Mouse (Mus musculus) forebrain, embryonic 11.5 days (tissue): ENCODE measurements around the gene Timm23. TPM values are rescaled to one million over a fixed set of nuclear protein-coding genes. Genes with fewer than 3 reads are reported as not detected.
"Not testable (repeated sequence)": the region's sequence is repeated elsewhere in the genome, so short reads cannot be mapped to it uniquely, and the experiment has no call there.

Source experiments
- ATAC-seq: fragments of 200-750 bp; cut with Nextera tagmentation; replicated peaks from 2 replicates; pipeline ENCODE4 v1.8.0; 2017; ENCODE audit warnings: moderate TSS enrichment; ENCODE audit not compliant: low FRiP score
- DNase-seq: peaks from one replicate; pipeline ENCODE4 v3.0.0-alpha.2; 2017; ENCODE audit warnings: low spot score
- H3K27ac ChIP-seq: fragments of 300-500 bp; sonication (generic); 2 replicates; pipeline ENCODE4 v1.5.1; 2014; ENCODE audit warnings: low read depth, low read length
- H3K27me3 ChIP-seq: fragments of 300-500 bp; sonication (generic); 2 replicates; pipeline ENCODE4 v1.6.1; 2014; ENCODE audit warnings: mild to moderate bottlenecking, low read length, mixed read lengths; ENCODE audit not compliant: control insufficient read depth, insufficient read depth
- H3K36me3 ChIP-seq: fragments of 300-500 bp; sonication (generic); 2 replicates; pipeline ENCODE4 v1.6.1; 2014; ENCODE audit warnings: mild to moderate bottlenecking, low read length, moderate library complexity, mixed read lengths; ENCODE audit not compliant: control insufficient read depth, insufficient read depth
- H3K4me1 ChIP-seq: fragments of 300-500 bp; sonication (generic); replicated peaks from 2 replicates; pipeline ENCODE4 v1.6.1; 2014; ENCODE audit warnings: low read length, mixed read lengths; ENCODE audit not compliant: control insufficient read depth, insufficient read depth
- H3K4me2 ChIP-seq: fragments of 300-500 bp; sonication (generic); 2 replicates; pipeline ENCODE4 v1.6.1; 2014; ENCODE audit warnings: low read depth, mild to moderate bottlenecking, low read length, moderate library complexity, mixed read lengths; ENCODE audit not compliant: severe bottlenecking
- H3K4me3 ChIP-seq: fragments of 300-500 bp; sonication (generic); 2 replicates; pipeline ENCODE4 v1.5.1; 2014; ENCODE audit warnings: low read depth, low read length
- H3K9ac ChIP-seq: fragments of 300-500 bp; sonication (generic); 2 replicates; pipeline ENCODE4 v1.6.1; 2014; ENCODE audit warnings: low read length
- H3K9me3 ChIP-seq: fragments of 300-500 bp; sonication (generic); 2 replicates; pipeline ENCODE4 v1.6.1; 2016; ENCODE audit warnings: low read length, mixed read lengths; ENCODE audit not compliant: control insufficient read depth
- WGBS: fragments of 180-500 bp; shearing (Covaris S2); extraction: QIAGEN DNeasy Blood & Tissue Kit; methylation state at CpG from one replicate; pipeline ENCODE4 v1.1.7; 2014; 5-methylcytosine and 5-hydroxymethylcytosine counted together
- polyA plus RNA-seq: library from polyadenylated mRNA; unstranded; fragments of >200 nt; fragmentation: Nextera tagmentation; extraction: Ambion mirVana; gene quantifications from 2 replicates; pipeline ENCODE4 v1.2.1, GENCODE M21; 2014

Timm23 gene
- polyA plus RNA-seq: 274 TPM in 2 replicates

DNA sequence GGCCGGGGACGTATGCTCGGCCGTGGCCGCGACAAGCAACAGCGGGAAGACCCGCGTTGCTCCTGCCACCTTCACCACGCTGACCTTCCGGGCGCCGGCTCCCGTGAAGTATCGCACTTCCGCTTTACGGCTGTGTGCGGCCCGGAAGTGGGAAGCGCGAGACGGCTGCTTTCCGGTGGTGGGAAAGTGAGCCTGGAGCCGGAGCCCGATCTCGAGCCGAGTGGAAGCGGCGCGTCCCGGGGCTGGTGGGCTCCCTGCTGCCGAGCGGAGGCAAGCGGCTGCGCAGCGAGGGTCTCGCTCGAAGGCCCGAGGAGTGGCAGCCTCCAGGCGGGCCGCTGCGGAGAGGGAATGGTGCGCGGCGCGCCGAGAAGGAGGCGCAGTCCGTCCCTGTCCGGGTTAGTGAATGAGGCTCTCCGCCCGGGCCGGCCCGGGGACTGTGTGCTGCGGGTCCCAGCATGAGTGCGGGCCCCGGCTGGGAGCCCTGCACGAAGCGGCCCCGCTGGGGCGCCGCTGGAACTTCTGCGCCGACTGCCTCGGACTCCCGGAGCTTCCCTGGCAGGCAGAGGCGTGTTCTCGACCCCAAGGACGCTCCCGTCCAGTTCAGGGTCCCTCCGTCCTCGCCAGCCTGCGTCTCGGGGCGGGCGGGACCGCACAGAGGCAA, at the start of gene Timm23, which contains the start of gene Parg:
Timm23 (minus strand) TSS at position 108 of the 661 bp plus-strand sequence.
Parg (plus strand) TSS at position 159 of the 661 bp plus-strand sequence.
- no peaks in the 10 kb centered on the region for H3K27me3 ChIP-seq
- no peaks in the 10 kb centered on the region for H3K9me3 ChIP-seq
- peaks cover 2% of the 10 kb centered on the region; the same call in 1 of the 2 replicates for H3K36me3 ChIP-seq
- H3K4me2 ChIP-seq: peak within 1 kb of the TSS; percentile 72
- H3K4me1 ChIP-seq: peaks cover 8% of the 10 kb centered on the region; the same call in 1 of the 2 replicates
- peak within 1 kb of the TSS; percentile 94 for H3K9ac ChIP-seq
- ATAC-seq (peak; percentile 94), DNase-seq (peak; percentile 91)
- 0 out of 2 replicates have a peak within 1 kb of the TSS, but pooled peaks have one; percentile 31 for H3K27ac ChIP-seq
- under 1% methylated on average over 74 of the region's 77 CpGs for WGBS
- peak within 1 kb of the TSS; percentile 97 for H3K4me3 ChIP-seq

DNA sequence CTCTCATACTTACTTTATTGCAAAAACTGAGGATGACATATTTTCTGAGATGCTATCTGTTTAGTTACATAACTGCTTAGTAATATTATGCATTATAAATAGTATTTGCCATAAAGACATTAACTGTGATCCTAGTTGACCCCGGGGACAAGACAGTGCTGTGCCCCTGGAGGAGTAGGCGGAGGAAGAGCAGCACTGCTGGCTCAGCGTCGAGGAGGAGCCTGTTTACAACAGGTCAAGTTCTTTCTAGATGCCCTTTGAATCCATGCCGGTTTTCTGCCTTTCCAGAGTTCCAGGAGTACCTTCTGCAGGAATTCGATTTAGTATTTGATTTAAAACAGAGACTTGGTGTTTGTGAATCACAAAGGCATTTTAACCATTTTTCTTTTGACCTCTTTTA, 47.9 kb upstream of the Timm23 start:
- Histone ChIP-seq H3K9ac (no peak overlapping the region), H3K27ac (no peak overlapping the region), H3K27me3 (no peaks in the 10 kb centered on the region), H3K9me3 (no peaks in the 10 kb centered on the region), H3K4me1 (no peaks in the 10 kb centered on the region), H3K4me2 (no peak overlapping the region), H3K4me3 (no peak overlapping the region), H3K36me3 (no peaks in the 10 kb centered on the region)
- 93% methylated on average over 6 of the region's 6 CpGs for WGBS
- ATAC-seq: no peak
- no peak for DNase-seq

DNA sequence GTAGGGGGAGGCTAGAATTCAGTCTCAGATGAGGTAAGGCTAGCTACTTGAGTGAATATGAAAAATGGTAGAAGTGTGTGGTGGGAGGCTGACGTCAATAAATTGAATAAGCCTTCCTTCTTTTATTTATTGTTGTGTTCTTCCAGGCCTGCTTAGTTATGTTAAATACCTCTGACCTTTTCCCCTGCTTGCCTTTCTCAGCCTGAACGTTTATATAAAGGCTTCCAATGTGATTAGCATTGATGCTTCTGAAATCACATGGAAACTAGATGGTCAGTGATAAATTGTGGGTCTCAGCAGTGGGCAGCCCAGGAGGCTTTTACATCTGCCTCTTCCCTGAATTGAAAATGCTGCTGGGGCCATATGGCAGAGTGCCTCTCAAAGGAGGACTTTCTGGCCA, 44.3 kb upstream of the Timm23 start:
- 38% methylated on average over 2 of the region's 2 CpGs for WGBS
- Histone ChIP-seq H3K9me3 (no peaks in the 10 kb centered on the region), H3K4me1 (no peaks in the 10 kb centered on the region), H3K4me2 (no peak overlapping the region), H3K36me3 (no peaks in the 10 kb centered on the region), H3K27me3 (no peaks in the 10 kb centered on the region), H3K27ac (no peak overlapping the region), H3K4me3 (no peak overlapping the region), H3K9ac (no peak overlapping the region)
- ATAC-seq (no peak), DNase-seq (no peak)

DNA sequence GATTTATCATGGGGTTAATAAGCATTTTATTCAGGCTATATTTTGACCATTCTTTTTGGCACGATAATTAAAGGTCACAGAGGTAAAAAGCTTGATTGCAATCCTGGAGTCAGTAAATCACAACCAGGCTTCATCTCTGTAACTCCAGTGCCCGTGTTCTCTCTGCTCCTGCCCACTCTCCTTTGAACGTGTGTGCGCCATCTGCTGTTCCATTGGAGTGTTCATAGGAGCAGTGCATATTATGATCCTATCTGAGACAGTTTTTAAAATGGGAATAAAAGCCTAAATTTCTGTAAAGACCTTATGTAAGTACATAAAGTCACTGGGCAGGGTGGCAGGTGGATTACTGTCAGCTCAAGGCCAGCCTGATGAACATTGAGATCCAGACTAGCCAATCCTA, 40.7 kb upstream of the Timm23 start:
- Histone ChIP-seq H3K27ac (no peak overlapping the region), H3K4me2 (no peak overlapping the region), H3K9me3 (no peaks in the 10 kb centered on the region), H3K4me3 (no peak overlapping the region), H3K27me3 (no peaks in the 10 kb centered on the region), H3K4me1 (no peaks in the 10 kb centered on the region), H3K36me3 (no peaks in the 10 kb centered on the region), H3K9ac (no peak overlapping the region)
- ATAC-seq (no peak), DNase-seq (no peak)
- WGBS: 86% methylated on average over 4 of the region's 4 CpGs

DNA sequence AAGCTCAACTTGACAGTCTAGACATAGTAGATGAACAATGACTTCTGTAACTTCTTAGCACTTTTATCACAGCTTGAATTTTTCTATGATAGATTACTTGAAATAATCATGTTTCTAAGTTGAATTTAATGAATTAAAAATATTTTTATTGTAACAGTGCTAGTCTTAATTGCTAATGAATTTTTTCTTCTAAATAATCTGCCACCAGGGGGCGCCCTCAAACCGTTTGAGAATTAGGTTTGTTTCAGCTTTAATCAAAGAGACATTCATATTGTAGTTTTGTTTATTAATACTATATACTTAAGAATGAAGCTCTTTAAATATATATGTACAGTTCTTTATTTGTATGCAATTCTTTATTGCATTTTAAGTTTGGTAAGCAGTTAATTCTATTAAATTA, 27.3 kb upstream of the Timm23 start:
- Histone ChIP-seq H3K4me3 (no peak overlapping the region), H3K9me3 (no peaks in the 10 kb centered on the region), H3K27me3 (no peaks in the 10 kb centered on the region), H3K36me3 (no peaks in the 10 kb centered on the region), H3K9ac (no peak overlapping the region), H3K4me1 (no peaks in the 10 kb centered on the region), H3K4me2 (no peak overlapping the region), H3K27ac (no peak overlapping the region)
- no peak for ATAC-seq
- WGBS: 0% methylated on average over 2 of the region's 2 CpGs
- peak; percentile 61 for DNase-seq

DNA sequence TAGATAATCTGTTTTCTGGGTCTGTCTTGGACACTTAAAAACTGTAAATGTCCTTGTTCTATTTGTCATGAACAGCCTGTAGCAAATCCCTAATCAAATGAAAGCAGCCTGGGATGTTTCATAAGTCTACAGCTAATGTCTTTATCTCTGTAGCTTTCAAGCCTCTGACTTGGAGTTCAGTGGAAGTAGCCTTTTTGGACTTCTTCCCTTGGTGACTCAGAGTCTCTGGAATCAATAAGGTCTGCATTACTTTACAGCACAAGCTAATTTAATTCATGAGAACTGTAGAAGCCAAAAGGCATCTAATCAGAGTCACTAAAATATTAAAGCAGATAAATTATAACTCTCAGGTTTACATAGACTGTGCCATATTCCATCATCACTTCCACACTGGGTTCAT, 24.9 kb upstream of the Timm23 start:
- Histone ChIP-seq H3K9me3 (no peaks in the 10 kb centered on the region), H3K36me3 (no peaks in the 10 kb centered on the region), H3K4me1 (no peaks in the 10 kb centered on the region), H3K4me3 (no peak overlapping the region), H3K9ac (no peak overlapping the region), H3K4me2 (no peak overlapping the region), H3K27ac (no peak overlapping the region), H3K27me3 (no peaks in the 10 kb centered on the region)
- ATAC-seq: no peak
- DNase-seq: no peak

DNA sequence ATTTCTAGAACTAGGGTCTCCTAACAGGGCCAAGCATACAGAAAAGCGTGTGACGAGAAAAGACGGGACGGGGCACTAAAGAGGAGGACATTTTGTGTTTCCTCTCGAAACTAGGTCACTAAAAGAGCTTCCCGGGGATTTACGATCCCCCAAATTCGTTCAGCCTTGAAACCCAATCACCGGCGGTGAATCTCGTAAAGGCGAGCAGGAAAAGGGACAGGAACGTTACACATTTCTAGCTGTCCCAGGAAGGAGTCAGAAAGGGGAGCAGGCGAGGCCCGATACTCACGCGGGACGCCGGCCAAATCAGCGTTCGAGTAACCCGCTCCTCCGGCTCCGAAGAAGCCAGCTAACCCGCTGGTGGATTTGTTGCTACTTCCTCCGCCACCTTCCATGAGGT, 344 bp downstream of the Timm23 start:
- H3K27ac ChIP-seq: no peak overlapping the region
- peak; percentile 27; the same call in 1 of the 2 replicates for ATAC-seq
- peak overlapping the region; percentile 60 for H3K4me2 ChIP-seq
- no peaks in the 10 kb centered on the region for H3K27me3 ChIP-seq
- H3K4me3 ChIP-seq: peak overlapping the region; percentile 97
- H3K36me3 ChIP-seq: peaks cover 3% of the 10 kb centered on the region; the same call in 1 of the 2 replicates
- peak overlapping the region; percentile 94 for H3K9ac ChIP-seq
- DNase-seq: peak; percentile 56
- 0% methylated on average over 25 of the region's 26 CpGs for WGBS
- H3K4me1 ChIP-seq: peaks cover 8% of the 10 kb centered on the region; the same call in 1 of the 2 replicates
- no peaks in the 10 kb centered on the region for H3K9me3 ChIP-seq

DNA sequence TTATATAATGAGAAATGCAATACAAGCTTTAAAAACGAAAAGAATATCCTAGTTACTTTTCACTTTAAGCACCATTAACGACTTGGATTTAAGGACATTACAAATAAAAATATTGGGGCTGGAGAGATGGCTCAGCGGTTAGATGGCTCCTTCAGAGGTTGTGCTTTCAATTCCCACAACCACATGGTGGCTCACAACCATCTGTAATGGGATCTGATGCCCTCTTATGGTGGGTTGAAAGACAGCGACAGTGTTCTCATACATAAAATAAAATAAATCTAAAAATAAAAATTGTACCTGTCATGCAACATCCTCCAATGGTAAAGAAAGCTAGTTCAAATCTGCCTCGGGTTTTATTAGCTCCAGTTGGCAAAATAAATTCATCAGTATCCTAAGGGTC, 8.1 kb downstream of the Timm23 start:
- H3K9me3 ChIP-seq, H3K4me3 ChIP-seq, H3K4me1 ChIP-seq, H3K27ac ChIP-seq, H3K36me3 ChIP-seq, H3K4me2 ChIP-seq, ATAC-seq, H3K9ac ChIP-seq, DNase-seq, H3K27me3 ChIP-seq: not testable (repeated sequence)
- WGBS: 87% methylated on average over 5 of the region's 5 CpGs

DNA sequence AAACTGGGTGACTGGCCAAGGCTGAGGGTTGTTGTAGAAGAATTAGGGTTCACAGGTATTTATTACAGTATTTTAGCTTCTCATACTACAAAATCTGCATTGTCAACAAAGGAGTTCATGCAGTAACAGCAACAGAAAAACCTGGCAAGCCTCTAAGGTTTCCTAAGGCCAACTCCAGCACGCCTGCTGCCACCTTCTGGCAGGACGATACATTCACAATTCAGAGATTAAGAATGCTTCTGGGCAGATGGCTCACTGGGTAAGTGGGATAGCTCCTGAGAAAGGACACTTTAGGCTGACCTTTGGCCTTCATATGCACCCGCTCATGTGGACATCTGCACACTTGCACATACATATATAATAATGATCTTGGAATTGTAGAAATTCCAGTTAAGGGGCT, 9.3 kb downstream of the Timm23 start:
- Histone ChIP-seq H3K27ac (no peak overlapping the region), H3K9ac (no peak overlapping the region), H3K4me3 (no peak overlapping the region), H3K9me3 (no peaks in the 10 kb centered on the region), H3K36me3 (peaks cover 12% of the 10 kb centered on the region), H3K27me3 (no peaks in the 10 kb centered on the region), H3K4me1 (no peaks in the 10 kb centered on the region), H3K4me2 (no peak overlapping the region)
- DNase-seq: peak; percentile 61
- no peak for ATAC-seq
- WGBS: 53% methylated on average over 3 of the region's 3 CpGs
